Mouse (Mus musculus) cerebellum, adult 2 months (tissue): ENCODE results near the gene Cebpe. TPM values are rescaled to one million over a fixed set of nuclear protein-coding genes. Genes with fewer than 3 reads are reported as not detected.
A peak's percentile ranks its signal among the peaks of the same experiment; 100 is the strongest.

Experiments used
- DNase-seq, 2 experiments: peaks; one replicate each; pipeline ENCODE4 v3.0.0; 2021
- H3K27ac ChIP-seq: fragments of 200-500 bp; 2 replicates; pipeline ENCODE4 v1.5.1; 2012; ENCODE audit warnings: low read length, control low read depth, inconsistent platforms; ENCODE audit not compliant: insufficient read depth
- H3K27me3 ChIP-seq: fragments of 200-500 bp; 2 replicates; pipeline ENCODE4 v1.6.1; 2012; ENCODE audit warnings: inconsistent platforms, mild to moderate bottlenecking, low read length, moderate library complexity; ENCODE audit not compliant: control insufficient read depth, insufficient read depth
- H3K4me1 ChIP-seq: fragments of 200-500 bp; 2 replicates; pipeline ENCODE4 v1.6.1; 2011; ENCODE audit warnings: low read length; ENCODE audit not compliant: control insufficient read depth, insufficient read depth
- H3K4me3 ChIP-seq: fragments of 200-500 bp; replicated peaks from 2 replicates; pipeline ENCODE3; 2011; ENCODE audit warnings: mild to moderate bottlenecking, low read depth, low read length, control low read depth; ENCODE audit not compliant: insufficient read depth
- CTCF ChIP-seq: fragments of 200-500 bp; IDR thresholded peaks from 2 replicates; pipeline ENCODE4 v1.5.1; 2011; ENCODE audit warnings: low read depth, mild to moderate bottlenecking, control low read depth, low read length, moderate library complexity, borderline replicate concordance; ENCODE audit not compliant: insufficient read depth
- POLR2A ChIP-seq: fragments of 200-500 bp; IDR thresholded peaks from 2 replicates; pipeline ENCODE4 v1.6.1; 2011; ENCODE audit warnings: low read length, control low read depth, borderline replicate concordance; ENCODE audit not compliant: insufficient read depth
- WGBS: fragments of 180-500 bp; shearing (Covaris S2); methylation state at CpG from one replicate; pipeline ENCODE4 v1.1.7; 2018; 5-methylcytosine and 5-hydroxymethylcytosine counted together
- polyA plus RNA-seq: library from polyadenylated mRNA; depleted of rRNA; stranded (reverse); fragments of >200 nt; gene quantifications from 2 replicates; pipeline ENCODE4 v1.2.3, GENCODE M21; 2012; rRNA removed

Gene Cebpe
- polyA plus RNA-seq, 1 experiment: 0.08 TPM

GRCm38 (mm10) chr14:54664477-54665222, 47.3 kb downstream of the Cebpe start:
- Histone ChIP-seq H3K27ac (no peak overlapping the region), H3K27me3 (no peaks in the 10 kb centered on the region), H3K4me3 (no peak overlapping the region), H3K4me1 (no peaks in the 10 kb centered on the region)
- DNase-seq: peak in 1 of 2 experiments; percentile 38
- 86% methylated on average over 10 of the region's 10 CpGs for WGBS
- TF ChIP-seq POLR2A: no peak
- TF ChIP-seq CTCF: no peak

Other genes starting within 250 kb of the Cebpe start
- 48.1 and 48.6 TPM in 2 replicates for gene Lrp10, start 248.0 kb downstream of the Cebpe start, polyA plus RNA-seq
- gene Rem2, start 236.1 kb downstream of the Cebpe start, polyA plus RNA-seq: 13.0 and 14.4 TPM in 2 replicates
- gene Prmt5, start 194.6 kb downstream of the Cebpe start, polyA plus RNA-seq: 60.3 and 64.3 TPM in 2 replicates
- gene Haus4, start 157.6 kb downstream of the Cebpe start, polyA plus RNA-seq: 9.5 and 9.9 TPM in 2 replicates
- 1.9 TPM in 2 replicates for gene Ajuba, start 134.6 kb downstream of the Cebpe start, polyA plus RNA-seq
- 3.2 and 4.0 TPM in 2 replicates for gene 4931414P19Rik, start 106.2 kb downstream of the Cebpe start, polyA plus RNA-seq
- 221 and 225 TPM in 2 replicates for gene Psmb5, start 94.2 kb downstream of the Cebpe start, polyA plus RNA-seq
- 0.10 TPM in 1 of 2 replicates, not detected in the other for gene Psmb11, start 90.7 kb downstream of the Cebpe start, polyA plus RNA-seq
- gene Gm17606, start 71.2 kb downstream of the Cebpe start, polyA plus RNA-seq: not detected in 2 replicates
- 7.6 and 10.3 TPM in 2 replicates for gene Cdh24, start 70.8 kb downstream of the Cebpe start, polyA plus RNA-seq
- gene 1700123O20Rik, start 26.0 kb downstream of the Cebpe start, polyA plus RNA-seq: 45.2 and 51.0 TPM in 2 replicates
- gene Acin1, start 25.2 kb downstream of the Cebpe start, polyA plus RNA-seq: 199 and 207 TPM in 2 replicates
- 0.03 and 0.08 TPM in 2 replicates for gene Gm29776, start 13.3 kb downstream of the Cebpe start, polyA plus RNA-seq
- gene Slc7a8, start 69.8 kb upstream of the Cebpe start, polyA plus RNA-seq: 37.1 and 41.6 TPM in 2 replicates
- gene Rnf212b, start 102.0 kb upstream of the Cebpe start, polyA plus RNA-seq: not detected in 2 replicates
- 12.0 and 12.4 TPM in 2 replicates for gene Homez, start 158.8 kb upstream of the Cebpe start, polyA plus RNA-seq
- gene Ppp1r3e, start 165.4 kb upstream of the Cebpe start, polyA plus RNA-seq: 21.6 and 22.1 TPM in 2 replicates
- gene Bcl2l2, start 171.2 kb upstream of the Cebpe start, polyA plus RNA-seq: 113 TPM in 2 replicates
- 0.34 TPM in 1 of 2 replicates, not detected in the other for gene Gm20521, start 171.3 kb upstream of the Cebpe start, polyA plus RNA-seq
- gene Pabpn1, start 180.3 kb upstream of the Cebpe start, polyA plus RNA-seq: 413 and 433 TPM in 2 replicates
- 687 and 690 TPM in 2 replicates for gene Slc22a17, start 201.0 kb upstream of the Cebpe start, polyA plus RNA-seq
- 9.9 and 11.2 TPM in 2 replicates for gene Efs, start 214.0 kb upstream of the Cebpe start, polyA plus RNA-seq
- 0.26 and 0.43 TPM in 2 replicates for gene Il25, start 220.5 kb upstream of the Cebpe start, polyA plus RNA-seq
- 215 and 237 TPM in 2 replicates for gene Cmtm5, start 224.1 kb upstream of the Cebpe start, polyA plus RNA-seq